Mouse (Mus musculus): Measurements from ENCODE around the gene Ino80b.

GRCm38 (mm10) chr6:83142886-83143285 lies 17.7 kb upstream of the Ino80b start:
- TF ChIP-seq GATA1 (IDR thresholded peaks at IDR 0.05; ENCODE audit: low read length) (no peak), TAL1 (IDR thresholded peaks at IDR 0.05; ENCODE audit: low read length) (no peak)

All from erythroblast, embryonic 14.5 days (primary cell).